Mouse (Mus musculus): ENCODE results near the gene Itga4. TPM values are rescaled to one million over a fixed set of nuclear protein-coding genes. Genes with fewer than 3 reads are reported as not detected.

Itga4 gene
- polyA plus RNA-seq, 1 experiment from 2014 or later = 5.5 TPM

DNA sequence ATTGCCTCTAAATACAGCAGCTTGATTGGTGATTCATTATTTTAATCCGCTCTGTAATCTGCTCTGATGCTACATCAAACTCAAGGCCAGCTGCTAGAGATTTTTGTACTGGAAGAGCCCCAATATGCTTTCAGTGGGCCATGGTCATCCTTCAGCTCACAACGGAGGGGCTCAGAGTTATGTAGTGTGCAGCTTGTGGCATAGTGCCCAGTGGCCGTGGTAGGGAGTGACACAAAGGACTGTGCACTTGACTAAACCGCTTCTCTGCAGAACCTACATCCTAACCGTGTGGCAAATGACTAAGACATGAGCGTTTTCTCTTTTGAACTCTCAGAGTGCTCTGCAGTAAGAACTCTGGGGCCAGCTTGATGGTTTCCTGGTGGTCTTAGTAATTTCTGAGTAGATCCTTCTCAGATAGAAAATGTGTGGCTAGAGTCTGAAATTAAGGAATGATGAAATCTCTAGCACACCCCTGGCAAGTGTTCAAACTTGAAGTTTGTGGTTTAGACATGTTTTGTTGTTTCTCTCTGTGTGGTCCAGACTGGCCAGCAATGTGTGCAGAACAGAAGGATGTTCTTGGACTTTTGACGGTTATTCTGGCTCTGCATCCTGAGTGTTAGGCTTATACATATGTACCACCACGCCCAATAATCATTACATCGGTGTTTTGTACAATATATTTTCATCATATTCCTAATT, 61.1 kb downstream of the Itga4 start:
- no peak overlapping the region for H3K4me3 ChIP-seq (replicated peaks)
- no peak for ATAC-seq (replicated peaks; ENCODE audit: low FRiP score)
- no peaks in the 10 kb centered on the region; the same call in 1 of the 2 replicates for H3K9me3 ChIP-seq (replicated peaks)
- no peaks in the 10 kb centered on the region for H3K27me3 ChIP-seq
- 0 out of 2 replicates have a peak, but pooled peaks cover 9% of the 10 kb centered on the region for H3K36me3 ChIP-seq
- 87% methylated on average over 9 of the region's 9 CpGs for WGBS
- H3K4me2 ChIP-seq = no peak overlapping the region
- H3K9ac ChIP-seq = no peak overlapping the region
- no peak overlapping the region for H3K27ac ChIP-seq
- no peaks in the 10 kb centered on the region for H3K4me1 ChIP-seq

DNA sequence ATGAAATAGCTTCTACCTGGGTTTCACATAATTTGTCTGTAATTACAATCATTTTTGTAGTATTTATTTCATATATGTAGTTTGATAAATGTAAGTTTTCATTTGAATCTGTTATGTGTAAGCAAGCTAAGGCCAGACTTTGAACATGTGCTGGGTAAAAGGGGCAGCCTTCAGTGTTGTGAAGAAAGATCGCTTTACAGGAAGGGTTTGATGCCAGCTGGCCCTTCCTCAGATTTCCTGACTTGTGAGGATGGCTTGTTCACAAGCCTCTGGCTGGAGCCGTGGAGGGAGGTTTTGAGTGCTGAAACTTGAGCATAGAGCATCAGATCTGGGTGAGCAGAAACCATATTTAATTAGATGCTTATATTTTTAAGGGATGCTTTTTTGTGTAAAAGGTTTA, 72.9 kb downstream of the Itga4 start:
- no peak overlapping the region for H3K4me3 ChIP-seq (replicated peaks)
- 27% methylated on average over 2 of the region's 2 CpGs for WGBS
- no peak overlapping the region for H3K27ac ChIP-seq
- no peak overlapping the region for H3K9ac ChIP-seq
- H3K9me3 ChIP-seq (replicated peaks) = no peaks in the 10 kb centered on the region
- no peaks in the 10 kb centered on the region for H3K4me1 ChIP-seq
- no peaks in the 10 kb centered on the region for H3K36me3 ChIP-seq
- no peak overlapping the region for H3K4me2 ChIP-seq
- ATAC-seq (replicated peaks; ENCODE audit: low FRiP score) = 0 out of 2 replicates have a peak, but pooled peaks have one; percentile 40
- no peaks in the 10 kb centered on the region for H3K27me3 ChIP-seq

DNA sequence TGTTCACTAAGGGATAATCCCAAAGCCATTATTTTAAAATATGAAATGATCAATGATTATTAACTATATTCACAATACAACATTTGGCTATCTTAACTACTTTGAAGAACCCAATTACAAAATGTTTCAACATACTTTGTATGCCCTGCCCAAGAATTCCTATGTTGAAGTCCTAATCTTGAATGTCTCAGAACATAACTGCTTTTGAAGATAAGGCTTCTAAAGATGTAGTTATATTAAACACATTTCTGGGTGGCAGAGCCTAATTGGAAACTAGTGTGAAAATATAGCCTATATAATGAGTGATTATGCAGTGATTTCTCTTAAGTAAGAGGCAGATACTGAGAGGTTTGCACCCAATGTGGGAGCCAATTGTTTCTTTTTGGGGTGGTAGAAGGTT, 79.4 kb downstream of the Itga4 start:
- ATAC-seq (replicated peaks; ENCODE audit: low FRiP score) = no peak
- Histone ChIP-seq H3K27me3 (no peaks in the 10 kb centered on the region), H3K9ac (no peak overlapping the region), H3K9me3 (replicated peaks) (no peaks in the 10 kb centered on the region), H3K27ac (no peak overlapping the region), H3K36me3 (no peaks in the 10 kb centered on the region), H3K4me3 (replicated peaks) (no peak overlapping the region), H3K4me1 (no peaks in the 10 kb centered on the region), H3K4me2 (no peak overlapping the region)

DNA sequence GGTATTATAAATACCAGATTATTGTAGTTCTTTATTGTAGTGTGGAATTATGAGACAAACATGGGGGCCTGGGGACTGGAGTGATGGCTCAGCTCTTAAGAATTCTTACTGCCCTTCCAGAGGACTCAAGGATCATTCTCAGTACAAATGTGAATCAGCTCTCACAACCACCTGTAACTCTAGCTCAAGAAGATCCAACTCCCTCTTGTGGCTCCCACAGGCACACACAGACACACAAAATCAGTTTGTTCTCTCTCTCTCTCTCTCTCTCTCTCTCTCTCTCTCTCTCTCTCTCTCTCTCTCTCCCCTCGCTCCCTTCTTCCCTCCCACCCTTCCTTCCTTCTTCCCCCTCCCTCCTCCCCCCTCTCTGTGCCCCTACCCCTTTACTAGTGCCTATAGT, 80.9 kb downstream of the Itga4 start:
- ATAC-seq (replicated peaks; ENCODE audit: low FRiP score) = no peak
- Histone ChIP-seq H3K9me3 (replicated peaks) (no peaks in the 10 kb centered on the region), H3K36me3 (no peaks in the 10 kb centered on the region), H3K27ac (no peak overlapping the region), H3K4me3 (replicated peaks) (no peak overlapping the region), H3K4me1 (no peaks in the 10 kb centered on the region), H3K9ac (no peak overlapping the region), H3K27me3 (no peaks in the 10 kb centered on the region), H3K4me2 (no peak overlapping the region)
- 70% methylated on average over 1 of the region's 1 CpGs for WGBS

DNA sequence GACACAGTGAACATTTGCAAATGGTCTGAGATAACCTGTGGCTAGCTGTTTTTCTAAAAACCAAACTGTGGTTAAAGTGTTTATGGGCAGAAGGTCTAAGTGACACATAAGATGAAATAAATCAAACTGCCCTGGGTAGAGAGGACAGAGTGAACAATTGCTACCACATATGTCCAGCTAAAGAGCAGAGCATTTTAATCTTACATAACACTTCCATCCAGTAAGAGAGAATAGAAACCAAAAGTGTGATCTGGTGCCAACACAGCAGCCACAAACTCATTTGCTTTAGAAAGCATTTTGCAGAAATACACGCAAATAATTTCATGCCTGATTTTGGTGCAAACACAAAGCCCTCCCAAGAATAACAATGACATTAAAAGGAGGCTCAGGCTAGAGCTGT, 83.8 kb downstream of the Itga4 start:
- Histone ChIP-seq H3K9me3 (replicated peaks) (no peaks in the 10 kb centered on the region), H3K27me3 (no peaks in the 10 kb centered on the region), H3K4me1 (no peaks in the 10 kb centered on the region), H3K4me3 (replicated peaks) (no peak overlapping the region), H3K4me2 (no peak overlapping the region), H3K27ac (no peak overlapping the region), H3K36me3 (no peaks in the 10 kb centered on the region), H3K9ac (no peak overlapping the region)
- WGBS = 67% methylated on average over 1 of the region's 1 CpGs
- no peak for ATAC-seq (replicated peaks; ENCODE audit: low FRiP score)

- no peak overlapping the region for H3K27ac ChIP-seq
- no peaks in the 10 kb centered on the region for H3K9me3 ChIP-seq (replicated peaks)
- H3K4me2 ChIP-seq = no peak overlapping the region
- no peaks in the 10 kb centered on the region for H3K27me3 ChIP-seq
- ATAC-seq (replicated peaks; ENCODE audit: low FRiP score) = no peak
- H3K9ac ChIP-seq = no peak overlapping the region
- no peak overlapping the region for H3K4me3 ChIP-seq (replicated peaks)
- WGBS = 87% methylated on average over 8 of the region's 8 CpGs
- no peaks in the 10 kb centered on the region for H3K36me3 ChIP-seq
- H3K4me1 ChIP-seq = no peaks in the 10 kb centered on the region
Observed at GRCm38 (mm10) chr2:79343115-79343514, 87.9 kb downstream of the Itga4 start.

DNA sequence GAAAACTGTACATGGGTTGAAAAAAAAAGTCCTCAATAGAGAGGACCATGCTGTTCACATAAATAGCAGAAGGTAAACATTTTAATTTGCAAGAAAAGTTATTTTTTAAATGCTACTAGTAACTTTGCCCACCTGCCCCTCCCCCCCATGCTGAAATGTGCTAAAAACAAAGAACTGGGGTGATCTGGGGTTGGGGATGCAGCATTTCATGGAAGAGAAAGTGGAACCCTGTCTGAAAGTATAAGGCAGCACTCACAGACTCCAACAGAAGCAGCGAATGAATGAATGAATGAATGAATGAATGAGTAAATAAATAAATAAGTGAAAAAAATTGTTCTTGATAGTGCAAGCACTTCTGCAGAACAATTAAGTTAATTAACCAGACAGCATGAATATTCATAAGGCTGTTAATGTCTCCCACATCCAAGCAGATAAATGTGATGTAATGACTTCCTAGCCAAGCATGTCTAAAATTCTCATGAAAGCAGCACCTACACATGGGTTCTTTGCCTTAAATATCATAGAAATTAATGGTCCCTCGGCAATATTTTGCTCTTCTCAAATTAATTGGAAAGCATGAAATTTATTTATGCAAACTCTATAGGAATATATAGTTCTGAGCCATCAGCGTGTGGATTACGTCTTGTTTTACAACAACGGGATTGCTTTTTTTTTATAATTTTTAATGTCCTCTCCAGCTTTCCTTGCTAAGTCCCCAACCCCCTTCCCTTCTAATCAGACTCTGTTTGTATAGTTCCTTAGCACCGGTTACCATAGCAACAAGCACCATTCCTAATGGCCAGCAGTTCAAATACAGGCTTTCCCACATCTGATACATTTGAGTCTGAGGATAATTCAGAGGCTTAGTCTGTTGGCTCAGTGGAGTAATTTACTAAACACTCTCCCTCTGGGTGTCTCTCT, 96.2 kb downstream of the Itga4 start:
- 85% methylated on average over 6 of the region's 6 CpGs for WGBS
- no peak for ATAC-seq (replicated peaks; ENCODE audit: low FRiP score)
- H3K4me2 ChIP-seq = no peak overlapping the region
- H3K36me3 ChIP-seq = no peaks in the 10 kb centered on the region
- no peaks in the 10 kb centered on the region for H3K27me3 ChIP-seq
- H3K4me1 ChIP-seq = no peaks in the 10 kb centered on the region
- no peak overlapping the region for H3K4me3 ChIP-seq (replicated peaks)
- H3K9ac ChIP-seq = no peak overlapping the region
- no peaks in the 10 kb centered on the region for H3K9me3 ChIP-seq (replicated peaks)
- no peak overlapping the region for H3K27ac ChIP-seq

- Histone ChIP-seq H3K9me3 (replicated peaks) (no peaks in the 10 kb centered on the region), H3K9ac (no peak overlapping the region), H3K27me3 (no peaks in the 10 kb centered on the region), H3K4me3 (replicated peaks) (no peak overlapping the region), H3K4me1 (no peaks in the 10 kb centered on the region), H3K36me3 (no peaks in the 10 kb centered on the region), H3K4me2 (no peak overlapping the region), H3K27ac (no peak overlapping the region)
- ATAC-seq (replicated peaks; ENCODE audit: low FRiP score) = no peak
- 86% methylated on average over 4 of the region's 4 CpGs for WGBS
Observed at GRCm38 (mm10) chr2:79352100-79352802, 97.0 kb downstream of the Itga4 start.

DNA sequence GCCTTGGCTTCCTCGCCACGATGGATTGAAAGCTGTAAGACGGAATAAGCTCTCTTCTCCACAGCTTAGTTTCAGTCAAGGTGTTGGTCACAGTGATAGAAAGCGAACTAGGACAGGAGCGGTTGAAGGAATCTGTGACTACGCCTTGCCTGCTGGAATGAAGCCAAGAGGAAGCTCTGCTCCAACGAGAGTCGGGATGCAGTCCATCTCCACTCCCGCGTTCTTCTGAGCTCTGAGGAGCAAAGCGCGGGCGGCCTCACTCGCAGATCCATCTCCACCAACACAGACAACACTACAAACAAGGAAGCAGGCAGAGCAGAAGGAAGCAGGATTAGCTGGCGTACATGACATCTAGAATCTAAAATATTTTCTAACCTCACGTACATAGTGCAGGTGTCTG, 99.5 kb downstream of the Itga4 start:
- Histone ChIP-seq H3K9me3 (replicated peaks) (no peaks in the 10 kb centered on the region), H3K27ac (no peak overlapping the region), H3K27me3 (no peaks in the 10 kb centered on the region), H3K36me3 (no peaks in the 10 kb centered on the region), H3K4me3 (replicated peaks) (no peak overlapping the region), H3K4me2 (no peak overlapping the region), H3K9ac (no peak overlapping the region), H3K4me1 (no peaks in the 10 kb centered on the region)
- ATAC-seq (replicated peaks; ENCODE audit: low FRiP score) = no peak
- WGBS = 90% methylated on average over 16 of the region's 16 CpGs

DNA sequence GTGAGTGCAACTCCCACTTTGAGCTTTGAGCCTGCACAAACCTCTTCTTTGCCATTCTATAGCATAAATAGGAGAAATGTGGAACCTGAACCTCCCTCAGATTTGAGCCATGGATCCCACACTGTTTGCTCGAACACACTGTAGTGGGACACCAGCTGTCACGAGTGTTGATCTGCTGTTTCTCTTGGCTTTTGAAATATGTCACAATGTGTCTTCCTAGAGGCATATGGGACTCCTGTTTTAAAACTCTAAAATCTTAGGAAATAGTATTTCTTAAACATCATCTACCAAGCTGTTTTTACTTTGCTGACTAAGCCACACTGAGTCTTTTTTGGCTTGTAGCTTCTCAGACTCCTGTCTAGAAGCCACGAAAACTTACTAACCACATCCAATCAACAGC, 102.6 kb downstream of the Itga4 start:
- Histone ChIP-seq H3K27me3 (no peaks in the 10 kb centered on the region), H3K4me3 (replicated peaks) (no peak overlapping the region), H3K4me1 (no peaks in the 10 kb centered on the region), H3K9me3 (replicated peaks) (no peaks in the 10 kb centered on the region), H3K4me2 (no peak overlapping the region), H3K9ac (no peak overlapping the region), H3K36me3 (no peaks in the 10 kb centered on the region), H3K27ac (no peak overlapping the region)
- ATAC-seq (replicated peaks; ENCODE audit: low FRiP score) = no peak
- WGBS = 86% methylated on average over 3 of the region's 3 CpGs

DNA sequence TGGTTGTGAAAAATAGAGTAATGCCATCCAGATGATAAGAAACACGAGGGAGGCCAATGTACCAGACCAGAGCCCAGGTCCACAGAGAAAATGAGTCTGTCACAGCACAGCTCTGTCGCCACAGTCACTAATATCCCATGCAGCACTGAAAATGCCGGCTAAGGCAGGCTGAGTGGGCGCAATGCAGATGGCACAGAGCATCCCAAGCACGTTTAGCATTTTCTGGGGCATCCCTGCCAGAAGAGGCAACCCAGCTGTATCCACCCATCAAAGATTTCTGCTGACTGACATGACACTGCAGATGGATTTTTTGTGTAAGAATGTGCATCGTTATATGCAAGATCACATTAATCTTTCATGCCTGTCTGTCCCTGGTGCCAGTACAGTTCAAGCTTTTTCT, 106.8 kb downstream of the Itga4 start:
- WGBS = 76% methylated on average over 6 of the region's 6 CpGs
- no peak for ATAC-seq (replicated peaks; ENCODE audit: low FRiP score)
- no peaks in the 10 kb centered on the region for H3K36me3 ChIP-seq

DNA sequence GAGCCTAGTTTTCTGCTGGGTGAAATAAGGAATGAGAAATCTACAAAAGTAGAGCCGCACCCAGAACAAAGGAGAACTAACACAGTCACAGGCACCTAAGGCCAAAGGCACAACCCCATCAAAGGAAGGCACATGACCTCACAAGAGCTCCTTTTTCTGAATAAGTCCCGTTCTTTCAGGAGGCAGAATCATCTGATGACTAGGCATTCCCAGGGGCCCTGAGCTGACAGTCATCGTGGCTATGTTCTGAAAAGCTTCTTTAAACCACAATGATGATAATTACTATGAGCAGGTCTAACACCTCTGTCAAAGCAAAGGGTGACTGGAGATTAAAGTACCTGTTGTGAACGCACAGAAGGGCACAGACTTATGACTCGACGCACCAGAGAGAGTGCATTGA, 108.7 kb downstream of the Itga4 start:
- no peak overlapping the region for H3K4me2 ChIP-seq
- no peaks in the 10 kb centered on the region for H3K27me3 ChIP-seq
- H3K36me3 ChIP-seq = no peaks in the 10 kb centered on the region
- no peaks in the 10 kb centered on the region for H3K4me1 ChIP-seq
- H3K9me3 ChIP-seq (replicated peaks) = no peaks in the 10 kb centered on the region
- H3K4me3 ChIP-seq (replicated peaks) = no peak overlapping the region
- no peak overlapping the region for H3K27ac ChIP-seq
- ATAC-seq (replicated peaks; ENCODE audit: low FRiP score) = no peak
- no peak overlapping the region for H3K9ac ChIP-seq
- WGBS = 75% methylated on average over 6 of the region's 6 CpGs

More for the DNA sequence above, 106.8 kb downstream of the Itga4 start:
- H3K9ac ChIP-seq = no peak overlapping the region
- H3K9me3 ChIP-seq (replicated peaks) = no peaks in the 10 kb centered on the region
- H3K4me2 ChIP-seq = no peak overlapping the region
- H3K4me3 ChIP-seq (replicated peaks) = no peak overlapping the region
- H3K4me1 ChIP-seq = no peaks in the 10 kb centered on the region
- no peaks in the 10 kb centered on the region for H3K27me3 ChIP-seq
- H3K27ac ChIP-seq = no peak overlapping the region

Data from kidney, embryonic 15.5 days (tissue).